Mouse (Mus musculus) adrenal gland, adult 8-10 months (tissue): ENCODE results near the gene Fam173b. TPM values are rescaled to one million over a fixed set of nuclear protein-coding genes. Genes with fewer than 3 reads are reported as not detected.
A peak's percentile ranks its signal among the peaks of the same experiment; 100 is the strongest.
"Not testable (repeated sequence)": the region's sequence is repeated elsewhere in the genome, so short reads cannot be mapped to it uniquely, and the experiment has no call there.

Experiments used
- DNase-seq: peaks from one replicate; pipeline ENCODE4 v3.0.0; 2022
- total RNA-seq, 4 experiments: library from RNA; stranded (reverse); gene quantifications; 2 replicates each; pipeline ENCODE4 v1.2.4; 2022

Fam173b gene
- total RNA-seq = 10 to 100 TPM; 25.9 to 29.7 (median 27.9) TPM

DNA sequence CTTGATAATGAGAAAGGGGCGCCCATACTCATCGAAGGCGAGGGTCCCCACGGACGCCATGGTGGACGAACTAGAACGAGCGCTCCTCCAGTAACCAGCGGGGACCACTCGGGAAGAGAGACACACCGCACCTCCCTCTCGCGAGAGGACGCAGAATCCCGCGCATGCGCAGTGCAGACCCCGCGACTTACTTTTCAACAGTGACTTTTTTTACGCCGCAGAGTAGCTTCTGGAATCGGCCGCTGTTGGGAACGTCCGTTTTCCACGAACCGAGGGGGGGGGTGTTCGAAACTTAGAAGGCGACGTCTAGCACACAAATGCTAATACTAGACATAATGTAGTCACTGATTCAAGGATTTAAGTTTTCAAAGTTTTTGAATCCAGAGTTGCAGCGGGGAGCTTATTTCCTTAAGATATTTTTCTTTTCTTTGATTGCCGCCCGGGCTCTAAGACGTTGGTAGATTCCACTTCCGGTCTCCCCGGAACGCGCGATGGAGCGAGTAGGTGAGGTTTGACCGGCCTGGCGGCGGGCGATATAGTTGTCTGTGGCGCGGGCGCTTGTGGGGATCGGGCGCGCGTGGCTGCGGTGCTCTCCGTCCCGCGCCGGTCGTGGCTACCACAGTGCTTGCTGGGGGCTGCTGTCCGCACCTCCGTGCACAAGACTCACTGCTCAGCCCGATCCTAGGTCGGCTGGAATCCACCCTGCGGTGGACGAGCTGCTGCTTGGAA, at the start of gene Fam173b, which contains the start of gene Cct5:
TSS of gene Fam173b (plus strand) at position 207 of the 729 bp plus-strand sequence.
TSS of gene Cct5 (minus strand) at position 159 of the 729 bp plus-strand sequence.
- peak; percentile 96 for DNase-seq

GRCm38 (mm10) chr15:31554855-31555254, 46.8 kb upstream of the Fam173b start:
- DNase-seq = no peak

DNA sequence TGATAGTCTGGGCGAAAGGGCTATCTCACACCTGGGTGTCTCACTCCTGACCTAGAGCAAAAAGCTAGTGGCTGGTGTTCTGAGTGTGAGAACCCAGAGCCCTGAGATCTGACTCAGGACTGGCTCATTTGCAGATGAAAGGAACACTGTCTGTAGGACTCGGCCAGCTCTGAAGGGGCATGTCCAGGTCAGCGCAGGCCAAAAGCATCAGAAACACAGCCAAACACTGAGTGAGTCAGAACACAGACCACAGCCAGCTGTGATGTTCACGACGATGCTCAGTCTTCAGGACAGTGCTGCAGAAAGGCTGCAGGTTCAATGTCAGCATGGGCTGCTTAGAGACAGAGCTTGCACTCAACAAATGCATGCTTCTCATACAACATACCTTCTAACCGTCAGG, 40.3 kb upstream of the Fam173b start:
- DNase-seq = no peak

GRCm38 (mm10) chr15:31561976-31562375, 39.7 kb upstream of the Fam173b start:
- DNase-seq = no peak

DNA sequence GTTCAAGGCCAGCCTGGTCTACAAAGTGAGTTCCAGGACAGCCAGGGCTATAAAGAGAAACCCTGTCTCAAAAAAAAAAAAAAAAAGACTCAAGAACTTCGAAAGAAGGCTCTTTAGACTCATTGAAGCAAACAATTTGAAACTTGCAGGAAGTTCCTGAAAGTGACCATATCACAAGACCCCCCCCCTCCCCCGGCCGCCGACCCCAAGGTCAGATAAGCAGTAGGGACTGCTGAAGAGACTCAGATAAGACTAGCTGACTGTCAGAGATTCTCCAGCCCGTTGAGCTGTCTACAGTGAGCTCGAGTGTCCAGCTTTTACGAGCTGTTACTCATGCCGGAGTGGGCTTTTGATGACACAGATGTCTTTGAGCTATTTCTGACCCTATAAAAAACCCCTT, 38.8 kb upstream of the Fam173b start:
- DNase-seq = no peak

GRCm38 (mm10) chr15:31563577-31564546, 37.8 kb upstream of the Fam173b start:
- peak; percentile 72 for DNase-seq

GRCm38 (mm10) chr15:31565184-31565583, 36.5 kb upstream of the Fam173b start, which contains the start of gene Cmbl:
Cmbl (plus strand) TSS chr15:31565389.
- DNase-seq = peak; percentile 56

- DNase-seq = no peak
Observed at GRCm38 (mm10) chr15:31565786-31566185, 35.9 kb upstream of the Fam173b start.

- DNase-seq = no peak
Observed at GRCm38 (mm10) chr15:31567431-31567830, 34.2 kb upstream of the Fam173b start.

DNA sequence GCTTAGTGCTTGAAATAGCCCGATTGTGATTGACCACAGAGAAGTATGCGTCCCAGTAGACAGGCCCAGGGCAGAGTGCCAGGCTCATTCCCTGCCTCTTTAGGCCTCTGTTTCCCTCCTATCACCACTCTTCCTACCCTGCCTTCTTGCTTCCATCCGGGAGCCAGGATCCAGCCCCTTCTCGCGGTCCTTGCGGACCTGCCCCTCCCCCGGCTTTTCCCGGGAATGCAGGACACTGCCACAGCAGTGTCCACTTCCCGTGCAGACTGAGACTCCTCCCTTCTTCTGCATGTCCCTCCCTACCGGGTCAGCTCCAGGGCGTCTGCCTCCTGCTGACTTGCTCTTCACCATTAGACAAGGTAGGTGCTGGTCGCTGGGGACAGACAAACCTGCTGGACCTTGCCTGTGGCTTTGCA, 33.1 kb upstream of the Fam173b start:
- peak; percentile 69 for DNase-seq

GRCm38 (mm10) chr15:31569325-31570022, 32.2 kb upstream of the Fam173b start:
- DNase-seq = peak; percentile 71

DNA sequence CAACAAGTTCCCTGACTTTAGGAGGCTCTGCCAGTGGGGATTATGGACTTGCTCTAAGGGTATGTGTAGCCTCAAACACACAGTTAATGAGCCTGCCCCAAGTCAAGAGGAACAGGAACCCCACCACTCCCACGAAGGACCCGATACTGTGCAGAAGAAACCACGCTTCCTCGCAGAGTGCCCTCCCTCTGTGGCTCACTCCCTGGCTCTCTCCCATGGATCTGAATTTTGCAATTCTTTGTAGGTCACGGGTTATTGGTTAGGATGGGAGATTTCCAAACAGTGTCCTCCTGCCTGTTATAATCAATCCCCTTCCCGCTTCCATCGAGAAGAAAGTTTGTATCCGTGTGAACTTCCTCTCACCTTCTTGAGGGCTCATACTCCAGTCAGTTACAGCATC, 30.7 kb upstream of the Fam173b start:
- no peak for DNase-seq

- no peak for DNase-seq
Observed at GRCm38 (mm10) chr15:31571906-31572722, 29.5 kb upstream of the Fam173b start.

DNA sequence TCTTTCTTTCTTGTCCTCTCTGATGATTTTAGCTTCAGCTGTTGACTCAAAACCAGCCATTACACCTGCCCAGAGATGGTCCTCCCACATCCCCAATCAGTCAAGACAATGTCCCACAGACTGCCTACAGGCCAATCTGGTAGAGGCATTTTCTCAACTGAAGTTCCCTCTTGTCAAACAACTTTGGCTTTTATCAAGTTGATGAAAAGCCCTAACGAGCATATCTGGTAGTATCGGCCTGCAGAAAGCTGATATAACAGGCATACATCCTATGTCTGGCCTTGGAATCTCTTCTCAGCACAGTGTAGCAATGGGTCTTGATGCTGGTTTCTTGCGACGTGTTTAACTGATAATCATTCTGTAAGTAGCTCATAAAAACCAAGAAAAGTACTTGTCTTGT, 28.4 kb upstream of the Fam173b start:
- DNase-seq = no peak

GRCm38 (mm10) chr15:31573692-31574091, 28.0 kb upstream of the Fam173b start:
- DNase-seq = no peak

- no peak for DNase-seq
Observed at GRCm38 (mm10) chr15:31576076-31576475, 25.6 kb upstream of the Fam173b start.

DNA sequence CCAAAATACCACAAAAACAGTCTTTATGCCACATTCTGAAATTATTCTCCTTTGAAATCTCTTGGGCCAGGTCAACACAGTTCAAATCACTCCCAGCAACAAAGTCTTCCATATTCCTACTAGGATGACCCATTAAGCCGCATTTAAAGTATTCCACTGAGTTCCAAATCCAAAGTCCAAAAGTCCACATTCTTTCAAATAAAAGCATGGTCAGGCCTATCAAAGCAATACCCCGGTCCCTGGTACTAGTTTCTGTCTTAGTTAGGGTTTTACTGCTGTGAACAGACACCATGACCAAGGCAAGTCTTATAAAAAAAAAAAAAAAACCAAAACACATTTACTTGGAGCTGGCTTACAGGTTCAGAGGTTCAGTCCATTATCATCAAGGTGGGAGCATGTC, 20.6 kb upstream of the Fam173b start:
- not testable (repeated sequence) for DNase-seq

GRCm38 (mm10) chr15:31583304-31584085, 18.2 kb upstream of the Fam173b start:
- DNase-seq = peak; percentile 89

- no peak for DNase-seq
Observed at GRCm38 (mm10) chr15:31585238-31585637, 16.4 kb upstream of the Fam173b start.

- DNase-seq = no peak
Observed at GRCm38 (mm10) chr15:31586088-31586487, 15.6 kb upstream of the Fam173b start.

- peak; percentile 80 for DNase-seq
Observed at GRCm38 (mm10) chr15:31586519-31586918, 15.1 kb upstream of the Fam173b start.
